Comparison of ENCODE assay signal across 8 mouse cellular contexts in genomic region chr19:36409280-36409860, GRCm38 (mm10).
DNase-seq lines count a peak whose midpoint lies in the region; ATAC-seq lines count a peak whose summit lies in the region.

No protein-coding gene starts in this region.

- H3K4me1 ChIP-seq in hindbrain, embryonic 11.5 days (replicated peaks; ENCODE audit: control insufficient read depth, insufficient read depth, low read length), result no peaks in the 10 kb centered on the region

- DNase-seq in MEL-GATA-1-ER (ENCODE audit: extremely low read depth, low read depth), result peak; percentile 43
- peak; percentile 87 for DNase-seq in cerebellum, adult 8-10 months
- DNase-seq in hindbrain, embryonic 11.5 days (ENCODE audit: low spot score), result peak; percentile 89
- peak; percentile 92 to 95 for DNase-seq in layer of hippocampus, postnatal 10 days (ENCODE audit: low spot score in 2 of 2)
- DNase-seq in lung, postnatal 10 days, result peak; percentile 94
- DNase-seq in ovary, postnatal 36 days (ENCODE audit: low spot score), result peak; percentile 97
- DNase-seq in thymus, postnatal 25 days, result peak; percentile 99

- H3K4me2 ChIP-seq in hindbrain, embryonic 11.5 days (replicated peaks; ENCODE audit: low read depth, low read length), result peak overlapping the region; percentile 94

- H3K27ac ChIP-seq in hindbrain, embryonic 11.5 days (ENCODE audit: low read depth, low read length), result peak overlapping the region; percentile 47; the same call in 1 of the 2 replicates

- peak; percentile 89 for ATAC-seq in frontal cortex, adult (ENCODE audit: low TSS enrichment)
- ATAC-seq in hindbrain, embryonic 11.5 days (ENCODE audit: low FRiP score), result peak; percentile 98

- H3K27me3 ChIP-seq in hindbrain, embryonic 11.5 days (ENCODE audit: control insufficient read depth, insufficient read depth, low read length), result no peaks in the 10 kb centered on the region; the same call in 1 of the 2 replicates

- under 1% methylated on average over 20 of the region's 53 CpGs for WGBS in hindbrain, embryonic 11.5 days

- H3K4me3 ChIP-seq in hindbrain, embryonic 11.5 days (ENCODE audit: low read depth, low read length), result peak overlapping the region; percentile 68

- no peaks in the 10 kb centered on the region for H3K9me3 ChIP-seq in hindbrain, embryonic 11.5 days (ENCODE audit: control insufficient read depth, low read length)

- H3K9ac ChIP-seq in hindbrain, embryonic 11.5 days (ENCODE audit: low read depth, low read length), result peak overlapping the region; percentile 64

- no peaks in the 10 kb centered on the region for H3K36me3 ChIP-seq in hindbrain, embryonic 11.5 days (ENCODE audit: control insufficient read depth, insufficient read depth, low read length)

Comparison
In these comparisons a context has a peak if more than half of its experiments do, and no peak if none do; other contexts are left out.
1. Peak in every context shown above with its lines: DNase-seq, ATAC-seq, H3K4me3 ChIP-seq and H3K27ac ChIP-seq.
2. DNase-seq: peak in every context shown above with its lines; median percentile 99 in thymus, postnatal 25 days; 97 in ovary, postnatal 36 days; 94 in lung, postnatal 10 days; 94 in layer of hippocampus, postnatal 10 days; 89 in hindbrain, embryonic 11.5 days; 87 in cerebellum, adult 8-10 months; 43 in MEL-GATA-1-ER.